Mouse (Mus musculus) midbrain, embryonic 15.5 days (tissue): ENCODE measurements at regions not wholly inside any gene's neighbourhood (a gene's known extent, or its start where the extent isn't known, plus 50 kb on each side); places are given as distances from the start of the nearest gene placed in this dataset.
"Not testable (repeated sequence)": the region's sequence is repeated elsewhere in the genome, so short reads cannot be mapped to it uniquely, and the experiment has no call there.

Experiments
- ATAC-seq: fragments of 200-750 bp; cut with Nextera tagmentation; replicated peaks from 2 replicates; pipeline ENCODE4 v1.8.0; 2017; ENCODE audit warnings: moderate TSS enrichment
- H3K27ac ChIP-seq: fragments of 300-500 bp; sonication (generic); 2 replicates; pipeline ENCODE4 v1.5.1; 2015; ENCODE audit warnings: mild to moderate bottlenecking, inconsistent platforms
- H3K27me3 ChIP-seq: fragments of 300-500 bp; sonication (generic); replicated peaks from 2 replicates; pipeline ENCODE4 v1.6.1; 2015; ENCODE audit warnings: inconsistent platforms
- H3K36me3 ChIP-seq: fragments of 300-500 bp; sonication (generic); replicated peaks from 2 replicates; pipeline ENCODE4 v1.6.1; 2015; ENCODE audit warnings: inconsistent platforms
- H3K4me1 ChIP-seq: fragments of 300-500 bp; sonication (generic); 2 replicates; pipeline ENCODE4 v1.6.1; 2015; ENCODE audit warnings: inconsistent platforms
- H3K4me2 ChIP-seq: fragments of 300-500 bp; sonication (generic); 2 replicates; pipeline ENCODE4 v1.6.1; 2015; ENCODE audit warnings: inconsistent platforms, mild to moderate bottlenecking, moderate library complexity
- H3K4me3 ChIP-seq: fragments of 300-500 bp; sonication (generic); 2 replicates; pipeline ENCODE4 v1.5.1; 2015; ENCODE audit warnings: mild to moderate bottlenecking, inconsistent platforms
- H3K9ac ChIP-seq: fragments of 300-500 bp; sonication (generic); 2 replicates; pipeline ENCODE4 v1.6.1; 2015; ENCODE audit warnings: mild to moderate bottlenecking, inconsistent platforms
- H3K9me3 ChIP-seq: fragments of 300-500 bp; sonication (generic); 2 replicates; pipeline ENCODE4 v1.6.1; 2016; ENCODE audit warnings: inconsistent platforms
- WGBS: fragments of 180-500 bp; shearing (Covaris S2); methylation state at CpG from one replicate; pipeline ENCODE4 v1.1.7; 2015; ENCODE audit warnings: mixed read lengths; 5-methylcytosine and 5-hydroxymethylcytosine counted together

- Histone ChIP-seq H3K9ac (no peak overlapping the region), H3K4me1 (0 out of 2 replicates have a peak, but pooled peaks cover 3% of the 10 kb centered on the region), H3K9me3 (no peaks in the 10 kb centered on the region), H3K36me3 (no peaks in the 10 kb centered on the region), H3K27ac (no peak overlapping the region), H3K4me2 (no peak overlapping the region), H3K27me3 (no peaks in the 10 kb centered on the region), H3K4me3 (no peak overlapping the region)
- peak; percentile 66 for ATAC-seq
Measured at GRCm38 (mm10) chr12:46393769-46394168, 425.0 kb downstream of the Nova1 start.

- ATAC-seq: no peak
- Histone ChIP-seq H3K4me3 (no peak overlapping the region), H3K4me1 (no peaks in the 10 kb centered on the region), H3K9ac (no peak overlapping the region), H3K4me2 (no peak overlapping the region), H3K27me3 (no peaks in the 10 kb centered on the region), H3K9me3 (no peaks in the 10 kb centered on the region), H3K36me3 (no peaks in the 10 kb centered on the region), H3K27ac (no peak overlapping the region)
Measured at GRCm38 (mm10) chr12:46378914-46379313, 439.8 kb downstream of the Nova1 start.

- no peak overlapping the region for H3K4me2 ChIP-seq
- H3K27ac ChIP-seq: no peak overlapping the region
- H3K9ac ChIP-seq: no peak overlapping the region
- peak; percentile 84 for ATAC-seq
- H3K9me3 ChIP-seq: no peaks in the 10 kb centered on the region
- H3K36me3 ChIP-seq: no peaks in the 10 kb centered on the region
- H3K4me1 ChIP-seq: peaks cover 9% of the 10 kb centered on the region; the same call in 1 of the 2 replicates
- H3K27me3 ChIP-seq: no peaks in the 10 kb centered on the region
- 28% methylated on average over 3 of the region's 3 CpGs for WGBS
- no peak overlapping the region for H3K4me3 ChIP-seq
Measured at GRCm38 (mm10) chr12:46371747-46372146, 447.0 kb downstream of the Nova1 start.

- no peaks in the 10 kb centered on the region for H3K9me3 ChIP-seq
- no peak overlapping the region for H3K27ac ChIP-seq
- no peaks in the 10 kb centered on the region for H3K4me1 ChIP-seq
- no peak overlapping the region for H3K9ac ChIP-seq
- ATAC-seq: no peak
- H3K4me3 ChIP-seq: no peak overlapping the region
- no peaks in the 10 kb centered on the region for H3K36me3 ChIP-seq
- no peak overlapping the region for H3K4me2 ChIP-seq
- no peaks in the 10 kb centered on the region for H3K27me3 ChIP-seq
- 95% methylated on average over 1 of the region's 1 CpGs for WGBS
Measured at GRCm38 (mm10) chr12:46333376-46333775, 485.4 kb downstream of the Nova1 start.

GRCm38 (mm10) chr12:46327865-46328264 lies 490.9 kb downstream of the Nova1 start:
- ATAC-seq: no peak
- Histone ChIP-seq H3K36me3 (no peaks in the 10 kb centered on the region), H3K27ac (no peak overlapping the region), H3K4me2 (no peak overlapping the region), H3K9ac (no peak overlapping the region), H3K4me3 (no peak overlapping the region), H3K4me1 (peaks cover 8% of the 10 kb centered on the region; the same call in 1 of the 2 replicates), H3K27me3 (no peaks in the 10 kb centered on the region), H3K9me3 (no peaks in the 10 kb centered on the region)
- WGBS: 88% methylated on average over 1 of the region's 1 CpGs

- Histone ChIP-seq H3K9ac (no peak overlapping the region), H3K4me3 (no peak overlapping the region), H3K4me2 (no peak overlapping the region), H3K9me3 (no peaks in the 10 kb centered on the region), H3K4me1 (peaks cover 8% of the 10 kb centered on the region; the same call in 1 of the 2 replicates), H3K36me3 (no peaks in the 10 kb centered on the region), H3K27me3 (no peaks in the 10 kb centered on the region), H3K27ac (0 out of 2 replicates have a peak overlapping the region, but pooled peaks have one; percentile 34)
- 59% methylated on average over 3 of the region's 3 CpGs for WGBS
- no peak for ATAC-seq
Measured at GRCm38 (mm10) chr12:46323276-46323675, 495.5 kb downstream of the Nova1 start.

- Histone ChIP-seq H3K36me3 (no peaks in the 10 kb centered on the region), H3K27ac (no peak overlapping the region), H3K9me3 (no peaks in the 10 kb centered on the region), H3K4me3 (no peak overlapping the region), H3K9ac (no peak overlapping the region), H3K27me3 (no peaks in the 10 kb centered on the region), H3K4me1 (no peaks in the 10 kb centered on the region), H3K4me2 (no peak overlapping the region)
- WGBS: 56% methylated on average over 5 of the region's 5 CpGs
- peak; percentile 56 for ATAC-seq
Measured at GRCm38 (mm10) chr12:46303136-46303797, 515.5 kb downstream of the Nova1 start.

- Histone ChIP-seq H3K36me3 (no peaks in the 10 kb centered on the region), H3K27ac (no peak overlapping the region), H3K9me3 (no peaks in the 10 kb centered on the region), H3K4me1 (no peaks in the 10 kb centered on the region), H3K27me3 (no peaks in the 10 kb centered on the region), H3K9ac (no peak overlapping the region), H3K4me2 (no peak overlapping the region), H3K4me3 (no peak overlapping the region)
- WGBS: 83% methylated on average over 5 of the region's 5 CpGs
- no peak for ATAC-seq
Measured at GRCm38 (mm10) chr12:46298926-46299325, 519.8 kb downstream of the Nova1 start.

GRCm38 (mm10) chr12:46284519-46284918 lies 534.2 kb downstream of the Nova1 start:
- Histone ChIP-seq H3K4me3 (no peak overlapping the region), H3K4me1 (no peaks in the 10 kb centered on the region), H3K27me3 (no peaks in the 10 kb centered on the region), H3K36me3 (no peaks in the 10 kb centered on the region), H3K4me2 (no peak overlapping the region), H3K27ac (no peak overlapping the region), H3K9me3 (no peaks in the 10 kb centered on the region; the same call in 1 of the 2 replicates), H3K9ac (no peak overlapping the region)
- no peak for ATAC-seq
- 55% methylated on average over 3 of the region's 3 CpGs for WGBS

- Histone ChIP-seq H3K9ac (no peak overlapping the region), H3K4me1 (peaks cover 9% of the 10 kb centered on the region), H3K4me3 (no peak overlapping the region), H3K4me2 (no peak overlapping the region), H3K9me3 (no peaks in the 10 kb centered on the region), H3K27ac (peak overlapping the region; percentile 4; the same call in 1 of the 2 replicates), H3K27me3 (no peaks in the 10 kb centered on the region), H3K36me3 (no peaks in the 10 kb centered on the region)
- no peak; the same call in 1 of the 2 replicates for ATAC-seq
- WGBS: 35% methylated on average over 1 of the region's 1 CpGs
Measured at GRCm38 (mm10) chr12:46248402-46249018, 570.2 kb downstream of the Nova1 start.

- Histone ChIP-seq H3K36me3 (no peaks in the 10 kb centered on the region), H3K4me2 (no peak overlapping the region), H3K4me3 (no peak overlapping the region), H3K27ac (no peak overlapping the region), H3K4me1 (peaks cover 9% of the 10 kb centered on the region), H3K27me3 (no peaks in the 10 kb centered on the region), H3K9ac (no peak overlapping the region), H3K9me3 (no peaks in the 10 kb centered on the region)
- WGBS: 92% methylated on average over 3 of the region's 3 CpGs
- no peak for ATAC-seq
Measured at GRCm38 (mm10) chr12:46244925-46245324, 573.8 kb downstream of the Nova1 start.

- no peak for ATAC-seq
- H3K36me3 ChIP-seq: no peaks in the 10 kb centered on the region
- H3K4me3 ChIP-seq: no peak overlapping the region
- no peak overlapping the region for H3K9ac ChIP-seq
- no peaks in the 10 kb centered on the region for H3K4me1 ChIP-seq
- no peaks in the 10 kb centered on the region for H3K9me3 ChIP-seq
- H3K27ac ChIP-seq: no peak overlapping the region
- WGBS: 89% methylated on average over 4 of the region's 4 CpGs
- no peaks in the 10 kb centered on the region for H3K27me3 ChIP-seq
- no peak overlapping the region for H3K4me2 ChIP-seq
Measured at GRCm38 (mm10) chr12:46232359-46232758, 586.4 kb downstream of the Nova1 start.

- WGBS: 74% methylated on average over 1 of the region's 1 CpGs
- not testable (repeated sequence) for ATAC-seq
Measured at GRCm38 (mm10) chr12:46215328-46215727, 603.4 kb downstream of the Nova1 start.

More at GRCm38 (mm10) chr12:46215328-46215727, 603.4 kb downstream of the Nova1 start:
- H3K27me3 ChIP-seq, H3K9me3 ChIP-seq, H3K4me1 ChIP-seq, H3K4me3 ChIP-seq, H3K4me2 ChIP-seq, H3K36me3 ChIP-seq, H3K9ac ChIP-seq, H3K27ac ChIP-seq: not testable (repeated sequence)
